Mouse (Mus musculus) kidney, adult 2 months (tissue): Measurements from ENCODE around the gene Mansc1.

Experiments
- CTCF ChIP-seq: fragments of 200-500 bp; conservative IDR thresholded peaks from 2 replicates; pipeline ENCODE4 v1.5.1; 2011; ENCODE audit warnings: low read depth, mild to moderate bottlenecking, control low read depth, low read length, moderate library complexity, mixed read lengths; ENCODE audit not compliant: insufficient read depth, insufficient read length
- POLR2A ChIP-seq: fragments of 200-500 bp; IDR thresholded peaks from one replicate; pipeline ENCODE4 v1.6.1; 2011; ENCODE audit warnings: low read depth, low read length, control low read depth

- TF ChIP-seq CTCF (no peak), POLR2A (no peak)
Measured at GRCm38 (mm10) chr6:134610380-134610779, 21.9 kb downstream of the Mansc1 start.
